Mouse (Mus musculus): ENCODE measurements around the gene Synj2.

Synj2 gene

DNA sequence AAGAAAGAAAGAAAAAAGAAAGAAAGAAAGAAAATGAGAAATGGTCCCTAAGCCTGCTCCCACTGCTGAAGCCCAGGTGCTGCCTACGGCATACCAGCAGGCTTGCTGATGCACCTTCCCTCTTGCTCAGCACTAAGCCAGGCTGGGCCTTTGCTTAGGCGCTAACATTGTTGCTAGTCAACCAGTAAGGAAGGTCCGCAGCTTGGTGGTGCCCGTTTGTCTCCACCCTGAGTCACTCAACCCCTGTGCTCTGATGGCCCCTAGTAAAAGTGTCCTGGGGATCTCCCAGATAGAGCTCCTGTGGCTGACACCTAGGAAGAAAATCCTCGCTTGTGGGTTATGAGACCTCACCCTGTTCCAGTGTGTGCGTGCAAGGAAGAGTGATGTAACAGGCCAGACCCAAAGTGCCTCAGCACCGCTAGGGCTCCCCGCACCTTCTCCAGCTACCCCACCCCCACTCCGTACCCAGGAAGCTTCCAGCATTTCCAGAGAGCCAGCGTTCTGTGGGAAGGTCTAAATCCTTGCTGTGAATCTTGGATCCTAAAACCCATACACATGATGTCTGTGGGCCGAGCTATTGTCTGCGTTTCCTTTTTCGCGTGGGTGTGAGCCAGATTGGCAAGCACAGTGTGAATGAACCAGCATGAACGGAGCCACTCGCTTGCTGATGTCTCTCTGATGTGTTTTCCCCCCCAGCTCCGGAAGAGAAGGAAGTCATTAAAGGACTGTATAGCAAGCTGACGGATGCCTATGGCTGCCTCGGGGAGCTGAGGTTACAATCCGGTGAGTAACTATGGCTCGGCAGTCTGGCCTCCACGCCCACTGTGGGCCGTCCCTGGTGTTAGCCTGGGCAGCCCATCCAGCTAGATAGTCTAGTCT is 34.3 kb downstream of the Synj2 start:
- DNase-seq (ENCODE audit: low spot score in 2 of 2) = peak; percentile 81 to 88

DNA sequence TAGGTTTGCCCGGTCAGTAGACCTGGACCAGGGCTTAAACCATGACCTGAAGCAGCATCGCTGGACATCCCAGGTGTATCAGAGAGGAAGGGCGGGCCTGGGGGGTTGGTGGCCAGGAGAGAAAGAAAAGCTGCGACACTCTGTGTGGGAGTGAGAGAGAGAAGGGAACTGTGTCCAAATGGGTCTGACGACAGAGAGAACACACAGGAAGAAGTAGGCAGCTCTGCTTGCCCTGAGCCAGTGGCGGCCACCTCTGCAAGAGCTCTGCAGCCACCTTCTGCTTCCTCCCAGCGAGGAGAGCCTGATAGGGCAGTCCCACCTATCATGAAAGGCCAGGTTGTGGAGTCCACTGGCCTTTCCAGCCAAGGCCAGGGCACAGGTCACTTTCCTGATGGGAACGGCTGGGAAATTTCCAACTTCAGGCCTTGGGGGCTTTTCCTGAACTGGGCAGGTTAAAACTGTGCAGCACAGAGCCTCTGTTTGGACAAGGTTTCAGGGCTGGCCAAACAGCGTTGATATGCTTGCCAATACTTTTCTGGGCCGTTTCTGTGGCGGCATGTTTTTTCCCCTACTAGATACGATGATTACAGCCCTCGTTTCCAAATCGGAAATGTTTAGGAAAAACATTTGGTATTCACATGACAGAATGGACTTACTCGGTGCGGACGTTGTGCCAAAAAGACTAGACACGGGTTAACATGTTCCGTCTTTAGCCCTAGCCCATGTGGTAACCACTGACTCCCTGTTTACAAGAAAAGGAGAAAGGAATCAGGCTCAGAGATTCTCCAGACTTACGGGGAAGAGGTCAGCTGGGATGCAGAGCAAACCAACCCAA is 35.4 kb downstream of the Synj2 start:
- peak; percentile 57 to 64 for DNase-seq (ENCODE audit: low spot score in 2 of 2)

DNA sequence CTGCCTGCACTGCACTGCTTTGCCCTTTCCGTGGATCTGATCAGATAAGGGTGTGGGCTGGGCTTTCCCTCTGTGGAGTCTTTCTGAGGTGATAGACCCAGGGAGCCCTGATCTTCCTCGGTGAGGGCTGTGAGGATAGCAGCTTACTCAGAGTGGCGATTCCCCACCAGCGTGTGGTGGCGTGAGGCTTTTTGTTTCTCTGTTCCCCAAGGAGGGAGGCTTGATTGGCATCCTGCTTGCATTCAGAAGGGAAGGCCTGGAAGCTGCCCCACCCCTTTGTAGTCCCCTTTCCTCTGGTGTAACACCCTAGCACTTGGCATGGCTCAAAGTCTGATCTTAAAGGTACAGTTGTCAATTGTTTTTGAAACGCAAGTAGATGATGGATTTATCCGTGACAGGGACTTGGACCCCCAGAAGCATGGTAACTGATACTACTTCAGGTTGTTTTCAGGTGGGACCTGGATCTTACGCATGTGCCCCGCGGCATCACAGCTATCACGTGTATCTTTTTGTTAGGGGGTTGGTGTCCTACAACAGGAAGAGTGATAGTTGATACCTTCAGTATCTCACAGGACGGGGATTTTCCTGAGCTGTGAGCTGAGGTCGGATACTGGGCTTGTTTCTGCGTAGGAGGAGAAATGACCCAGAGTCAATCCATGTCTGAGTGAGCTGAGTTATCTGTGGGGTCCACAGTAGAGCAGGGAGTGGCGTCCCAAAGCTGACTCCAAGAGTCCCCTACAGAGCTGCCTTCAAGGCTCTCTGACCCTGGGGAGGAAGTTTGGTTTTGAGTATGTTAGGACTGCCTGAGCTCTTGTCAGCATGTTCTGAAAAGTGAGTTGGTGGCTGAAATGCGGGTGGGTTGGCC is 36.2 kb downstream of the Synj2 start:
- DNase-seq (ENCODE audit: low spot score in 2 of 2) = peak in 1 of 2 experiments; percentile 28

DNA sequence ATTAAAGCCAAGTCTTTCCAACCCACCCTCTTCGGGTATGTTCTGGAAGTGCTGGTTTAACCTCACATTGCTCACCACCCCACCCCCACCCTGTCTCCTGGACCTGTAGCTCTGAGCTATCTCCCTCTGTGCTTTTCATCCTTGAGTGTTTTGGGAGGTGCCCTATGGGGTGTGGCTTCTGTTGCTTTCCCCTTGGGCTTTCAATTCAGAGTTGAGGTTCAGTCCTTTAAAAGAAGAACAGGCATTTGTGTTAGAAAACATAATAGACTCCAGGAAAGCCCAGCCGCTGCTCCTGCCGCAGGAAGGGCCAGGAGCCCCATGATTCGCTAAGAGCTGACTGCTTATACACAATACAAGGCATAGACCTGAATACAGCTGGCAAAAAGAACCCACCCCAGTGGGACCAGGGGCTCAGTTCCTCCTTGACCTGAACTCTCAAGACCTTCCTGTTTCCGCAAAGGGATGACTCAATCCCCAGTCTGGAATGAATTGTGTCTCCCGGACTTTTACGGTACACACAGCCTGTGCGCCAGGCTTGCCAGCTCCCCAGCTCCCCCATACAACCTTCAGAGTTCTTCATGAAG is 36.9 kb downstream of the Synj2 start:
- DNase-seq (ENCODE audit: low spot score in 2 of 2) = no peak

DNA sequence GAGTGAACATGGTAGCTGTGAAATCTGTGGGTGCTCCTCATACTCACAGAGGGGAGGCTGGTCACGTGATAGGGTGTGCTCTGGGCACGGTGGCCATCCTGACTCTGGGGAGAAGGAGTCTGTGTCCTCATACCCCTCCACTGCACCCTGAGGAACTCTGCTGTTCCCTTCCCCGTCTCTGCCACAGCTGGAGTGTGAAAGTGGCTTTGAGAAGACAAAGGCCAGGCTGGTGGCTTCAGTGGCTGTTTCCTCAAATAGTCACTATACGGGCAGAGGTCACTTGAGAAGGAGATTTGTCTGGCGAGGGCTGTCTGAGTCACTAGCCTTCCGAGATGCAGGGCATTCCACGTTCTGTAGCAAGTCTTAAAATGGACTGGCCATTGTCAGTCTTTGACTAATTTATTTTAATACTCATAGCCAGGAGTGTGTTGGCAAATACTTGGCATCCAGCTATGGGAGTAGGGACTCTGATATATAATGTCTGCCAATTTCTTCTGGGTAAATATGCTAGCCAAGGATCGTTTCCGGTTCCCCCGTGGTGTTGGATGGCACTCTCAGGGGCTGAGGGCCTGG is 37.5 kb downstream of the Synj2 start:
- no peak for DNase-seq (ENCODE audit: low spot score in 2 of 2)

DNA sequence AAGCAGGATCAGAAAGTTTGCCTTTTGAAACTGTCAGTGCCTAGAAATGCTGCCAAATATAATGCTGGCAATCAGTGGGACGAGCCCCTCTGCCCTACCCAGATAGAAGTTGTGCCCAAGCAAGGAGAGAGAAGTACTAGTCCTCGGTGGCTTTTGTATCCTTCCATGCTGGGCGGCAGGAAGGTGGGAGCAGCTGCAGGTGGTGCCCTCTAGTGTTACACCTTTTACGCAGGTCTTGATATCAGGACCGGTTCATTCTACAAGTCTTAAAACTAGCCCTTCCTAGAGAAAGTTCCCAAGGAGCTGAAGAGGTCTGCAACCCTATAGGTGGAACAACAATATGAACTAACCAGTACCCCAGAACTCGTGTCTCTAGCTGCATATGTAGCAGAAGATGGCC is 39.8 kb downstream of the Synj2 start:
- DNase-seq (ENCODE audit: low spot score in 2 of 2) = no peak

DNA sequence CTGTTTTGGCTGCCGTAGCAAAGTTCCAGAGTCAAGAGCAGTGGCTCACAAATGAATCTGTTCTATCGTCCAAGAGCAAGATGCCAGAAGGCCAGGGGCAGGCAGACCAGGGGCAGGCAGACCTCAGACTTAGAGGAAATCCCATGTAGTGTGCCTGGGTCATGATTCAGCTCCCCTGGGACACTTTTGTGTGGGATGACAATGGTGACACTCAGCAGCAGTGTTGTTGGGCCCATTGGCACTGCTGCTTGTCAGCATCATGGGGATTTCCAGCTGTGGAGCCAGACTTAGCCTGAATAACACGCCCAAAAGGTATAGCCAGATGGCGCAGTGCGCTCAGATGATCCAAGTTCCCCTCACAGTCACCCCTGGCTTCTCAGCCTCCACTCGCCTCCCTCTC is 42.1 kb downstream of the Synj2 start:
- DNase-seq (ENCODE audit: low spot score in 2 of 2) = no peak

DNA sequence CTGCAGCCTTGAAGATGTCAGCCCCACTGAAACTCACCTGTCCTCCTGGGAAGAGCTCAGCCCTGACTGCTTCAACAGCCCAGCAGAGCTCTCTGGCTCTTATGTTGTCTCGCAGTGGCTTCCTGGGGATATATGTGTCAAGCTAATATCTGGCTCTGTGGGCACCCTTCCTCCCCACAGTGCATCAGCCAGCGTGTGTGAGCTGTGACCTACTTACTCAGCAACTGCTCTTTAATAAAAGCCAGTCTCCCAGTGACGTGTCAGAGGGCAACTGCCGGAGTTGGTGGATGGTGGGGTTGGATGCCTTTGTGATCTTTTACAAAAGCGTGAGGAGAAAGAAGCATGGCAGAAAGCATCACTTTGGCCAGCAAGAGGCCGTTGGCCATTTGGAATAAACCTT is 42.8 kb downstream of the Synj2 start:
- DNase-seq (ENCODE audit: low spot score in 2 of 2) = no peak

DNA sequence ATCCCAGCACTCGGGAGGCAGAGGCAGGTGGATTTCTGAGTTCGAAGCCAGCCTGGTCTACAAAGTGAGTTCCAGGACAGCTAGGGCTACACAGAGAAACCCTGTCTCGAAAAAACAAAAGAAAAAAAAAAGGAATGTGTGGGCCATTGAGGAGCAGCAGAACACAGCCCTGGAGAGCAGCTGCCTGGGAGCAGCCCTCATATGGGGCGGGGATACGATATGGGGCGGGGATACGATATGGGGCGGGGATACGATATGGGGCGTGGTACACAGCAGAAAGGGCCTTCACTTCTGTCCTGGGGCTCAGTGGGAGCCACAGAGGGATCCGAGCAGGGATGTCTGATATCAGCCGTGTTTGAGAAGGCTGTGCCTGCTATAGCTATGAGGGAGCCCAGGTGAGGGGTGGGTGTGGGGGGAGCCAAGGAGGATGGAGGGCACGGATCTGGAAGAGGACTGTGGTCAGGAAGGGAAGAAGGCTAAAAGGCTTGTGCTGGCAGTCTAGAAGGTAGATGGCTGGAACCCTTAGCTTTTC is 43.7 kb downstream of the Synj2 start:
- DNase-seq (ENCODE audit: low spot score in 2 of 2) = no peak

DNA sequence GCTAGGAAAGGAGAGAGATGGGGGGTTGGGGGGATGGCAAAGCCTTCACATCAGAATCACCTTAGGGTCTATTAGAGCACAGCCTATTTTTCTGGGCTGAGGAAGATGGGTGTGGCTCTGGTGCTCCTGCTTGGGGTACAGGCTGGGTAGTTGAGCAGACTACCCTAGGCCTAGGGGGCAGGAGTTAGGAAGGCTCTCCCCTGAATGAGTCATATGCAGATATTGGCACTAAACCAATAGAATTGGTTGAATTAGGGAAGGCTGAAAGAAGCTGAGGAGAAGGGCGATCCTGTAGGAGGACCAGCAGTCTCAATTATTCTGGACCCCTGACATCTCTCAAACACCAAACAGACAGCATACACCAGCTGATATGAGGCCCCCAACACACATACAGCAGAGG is 44.2 kb downstream of the Synj2 start:
- no peak for DNase-seq (ENCODE audit: low spot score in 2 of 2)

DNA sequence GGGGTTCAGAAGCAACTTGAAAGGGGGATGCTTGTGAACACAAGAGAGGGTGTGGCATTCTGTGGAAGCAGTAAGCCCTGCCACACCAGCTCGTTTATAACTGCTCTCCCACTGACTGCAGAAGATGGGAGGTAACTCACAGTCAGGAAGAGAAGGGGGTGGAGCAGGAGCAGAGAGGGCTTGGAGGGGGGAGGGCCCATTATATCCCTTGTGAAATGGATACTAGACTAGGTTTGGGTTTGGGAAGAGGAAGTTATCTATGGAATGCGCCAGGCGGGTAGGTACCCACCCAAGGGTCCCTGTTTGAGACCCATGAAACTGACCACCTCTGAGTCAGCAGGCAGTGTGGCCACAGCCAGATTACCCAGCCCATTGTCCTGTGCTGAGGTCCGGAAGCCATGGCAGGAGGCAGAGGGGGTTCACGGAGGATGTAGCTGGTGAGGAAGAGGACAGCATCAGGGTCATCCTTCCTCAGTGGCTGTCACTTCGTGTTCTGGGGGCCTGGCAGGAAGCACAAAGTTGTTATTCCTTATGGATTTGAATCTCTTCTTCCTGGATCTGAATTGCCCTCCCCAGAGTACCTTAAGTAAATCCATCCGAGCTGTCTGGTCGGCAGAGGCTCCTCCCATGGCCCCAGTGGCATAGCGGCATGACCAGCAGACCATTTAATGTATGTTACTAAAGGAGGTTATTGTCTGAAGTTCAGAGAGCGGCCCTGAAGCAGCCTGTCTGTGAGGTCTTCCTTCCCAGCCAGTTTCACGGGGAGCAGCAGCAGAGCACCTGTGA is 46.4 kb downstream of the Synj2 start:
- no peak for DNase-seq (ENCODE audit: low spot score in 2 of 2)

DNA sequence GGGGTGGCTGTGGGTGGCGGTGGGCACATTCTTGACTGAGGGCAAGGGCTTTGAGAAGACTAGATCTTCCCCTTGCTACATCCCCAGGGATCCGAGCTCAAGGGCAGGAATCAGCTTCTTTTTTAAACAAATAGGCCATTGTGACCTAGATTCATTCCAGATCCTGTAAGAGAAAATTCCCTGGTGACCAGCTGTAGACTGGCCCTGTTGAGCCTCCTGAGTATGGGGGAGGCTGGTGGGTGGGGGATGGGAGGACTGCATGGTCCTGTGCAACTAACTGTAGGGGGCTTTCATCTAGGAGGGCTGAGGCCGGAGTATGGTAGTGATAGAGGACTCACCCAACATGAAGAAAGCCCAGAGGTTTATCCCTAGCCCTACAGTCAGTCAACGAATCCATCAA is 47.0 kb downstream of the Synj2 start:
- no peak for DNase-seq (ENCODE audit: low spot score in 2 of 2)

DNA sequence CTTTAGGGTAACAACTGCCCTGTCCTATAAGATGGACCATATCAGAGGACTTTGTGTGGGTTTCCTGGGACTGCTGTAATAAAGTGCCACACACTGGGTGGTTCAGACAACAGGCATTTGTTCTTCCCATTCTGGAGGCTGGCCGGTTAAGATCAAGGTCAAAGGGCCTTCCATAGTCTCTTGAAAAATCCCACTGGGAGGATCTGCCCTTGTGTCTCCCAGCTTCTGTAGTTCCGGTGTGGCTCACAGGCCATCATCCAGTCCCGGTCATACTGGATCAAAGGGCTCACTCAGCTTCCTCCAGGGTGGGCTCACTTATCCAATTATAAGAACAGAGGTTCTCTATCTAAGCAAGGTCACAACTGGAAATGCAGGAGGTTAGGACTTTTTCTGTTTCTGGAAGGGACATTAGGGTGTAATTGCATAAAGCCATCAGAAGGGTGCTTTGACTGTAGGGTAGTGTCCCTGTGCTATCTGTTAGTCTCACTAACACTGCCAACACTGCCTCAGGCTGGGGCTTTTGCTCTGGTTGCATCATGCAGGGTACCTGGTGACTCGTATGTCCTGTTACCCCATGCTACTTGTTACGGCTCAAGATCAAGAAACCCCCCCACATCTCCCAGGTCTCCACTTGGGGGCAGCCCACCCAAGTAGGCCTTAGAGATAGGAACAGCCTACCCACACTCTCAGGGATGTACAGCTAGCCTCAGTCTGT is 51.9 kb downstream of the Synj2 start:
- DNase-seq (ENCODE audit: low spot score in 2 of 2) = no peak

DNA sequence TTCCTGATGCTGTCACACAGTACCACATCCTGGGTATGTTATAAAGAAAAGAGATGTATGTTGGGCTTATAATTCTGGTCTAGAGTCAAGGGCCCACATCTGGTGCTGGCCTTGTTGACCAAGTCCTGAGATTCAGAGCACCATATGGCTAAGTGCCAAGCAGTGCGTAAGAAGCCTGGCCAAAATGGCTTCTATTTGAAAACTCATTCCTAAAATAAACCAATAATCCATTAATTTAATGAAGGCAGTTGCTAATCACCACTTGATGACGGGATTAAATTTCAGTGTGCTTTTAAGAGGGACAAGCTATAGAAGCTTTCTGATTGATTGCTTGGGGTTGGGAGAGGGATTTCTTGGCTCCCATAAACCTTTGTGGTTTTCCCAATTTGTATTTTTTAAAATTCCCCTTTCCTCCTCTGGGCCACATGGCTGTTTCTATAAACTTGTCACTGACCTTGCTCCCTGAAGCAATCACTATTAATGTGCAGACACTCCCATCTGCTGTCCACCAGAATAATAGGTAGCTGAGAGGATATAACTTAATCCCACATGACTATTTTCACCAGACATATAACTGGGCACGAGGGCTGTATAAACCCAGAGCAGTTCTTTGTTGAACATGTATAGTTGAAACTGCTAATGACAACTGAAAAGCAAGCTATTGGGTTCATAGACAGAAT is 52.6 kb downstream of the Synj2 start:
- DNase-seq (ENCODE audit: low spot score in 2 of 2) = no peak

DNA sequence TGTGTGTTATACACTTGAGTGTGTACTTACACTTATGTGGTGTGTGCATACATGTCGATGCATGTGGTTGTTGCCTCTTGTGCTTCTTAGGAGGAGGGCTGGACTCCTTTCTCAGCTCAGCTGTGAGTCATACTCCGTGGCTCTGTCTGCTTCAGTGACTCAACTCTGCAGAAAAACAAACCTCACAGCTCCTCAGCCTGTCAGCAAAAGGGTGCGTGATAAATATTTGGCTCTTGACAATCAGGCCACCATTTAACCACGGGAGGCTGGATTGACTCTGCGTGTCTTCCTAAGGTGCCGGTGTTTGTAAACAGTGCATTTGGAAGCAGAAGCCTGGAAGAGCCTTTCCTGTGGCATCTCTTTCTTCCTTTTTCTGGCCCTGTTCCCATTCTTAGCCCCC is 53.5 kb downstream of the Synj2 start:
- peak in 1 of 2 experiments; percentile 37 for DNase-seq (ENCODE audit: low spot score in 2 of 2)

DNA sequence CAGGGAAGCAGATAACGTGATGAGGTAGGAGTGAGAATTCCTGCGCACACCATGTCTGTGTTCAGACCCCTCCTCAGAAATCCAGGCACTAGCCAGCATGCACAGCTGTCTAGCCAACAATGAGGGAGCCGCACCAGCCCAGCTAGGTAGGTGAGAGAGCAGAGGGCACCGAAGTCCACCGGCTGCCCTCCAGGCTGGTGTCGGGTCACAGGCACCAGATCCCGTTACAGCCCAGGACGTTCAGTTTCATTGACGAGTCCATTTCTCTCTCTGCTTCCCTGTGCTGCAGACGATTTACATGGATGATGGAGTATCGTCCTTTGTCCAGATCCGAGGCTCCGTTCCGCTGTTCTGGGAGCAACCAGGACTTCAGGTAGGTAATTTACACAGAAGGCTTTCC is 55.5 kb downstream of the Synj2 start:
- no peak for DNase-seq (ENCODE audit: low spot score in 2 of 2)

DNA sequence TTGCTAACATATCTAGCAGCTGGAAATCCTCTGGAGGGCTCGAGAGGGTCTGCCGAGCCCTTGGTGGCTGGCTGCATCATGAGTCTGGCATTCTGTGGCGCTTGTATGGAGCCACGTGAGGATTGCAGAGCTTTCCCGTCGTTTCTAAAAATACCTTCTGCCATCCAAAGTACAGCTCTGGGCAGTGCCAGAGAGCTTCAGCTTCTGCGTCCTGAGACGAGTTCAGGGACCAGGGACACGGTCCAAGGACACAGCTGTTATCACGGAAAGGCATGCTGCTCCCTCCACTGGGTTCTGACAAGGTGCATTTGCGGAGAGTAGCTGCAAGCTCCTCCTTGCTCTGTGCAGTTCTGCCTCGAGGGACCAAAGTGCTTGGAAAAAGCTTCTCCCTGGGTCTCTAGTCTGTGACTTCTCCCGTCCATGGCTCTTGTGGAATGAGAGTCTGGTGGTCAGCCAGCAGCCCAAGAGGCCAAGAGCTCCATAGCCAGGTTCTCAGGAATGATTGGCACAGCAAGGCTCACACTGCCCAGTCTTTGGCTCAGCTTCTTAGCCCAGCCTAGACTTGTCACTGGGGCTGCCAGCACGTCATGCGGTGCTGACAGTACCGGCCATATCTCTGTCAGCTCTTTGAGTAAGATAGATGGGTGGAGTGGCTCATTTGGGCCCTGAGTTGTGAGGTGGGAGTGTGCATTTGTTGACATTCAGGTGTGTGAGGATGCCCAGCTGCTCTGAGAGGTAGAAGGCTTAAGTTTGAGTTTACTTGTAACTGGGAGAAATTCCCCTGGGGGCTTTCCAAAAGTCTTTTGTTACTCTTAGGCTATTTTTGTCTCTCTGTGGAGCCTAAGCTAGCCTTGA is 56.5 kb downstream of the Synj2 start:
- DNase-seq (ENCODE audit: low spot score in 2 of 2) = no peak

DNA sequence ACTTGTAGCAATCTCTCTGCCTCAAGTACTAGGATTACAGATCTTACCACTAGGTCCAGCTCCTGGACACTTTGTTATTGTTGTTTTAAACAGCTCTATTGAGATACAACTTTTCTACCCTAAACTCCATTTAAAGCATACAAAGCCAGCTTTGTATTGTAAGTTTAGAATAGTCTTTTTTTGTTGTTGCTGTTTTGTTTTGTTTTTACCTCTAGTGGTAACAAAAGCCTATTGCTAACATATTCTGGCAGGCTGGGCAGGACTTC is 57.1 kb downstream of the Synj2 start:
- DNase-seq (ENCODE audit: low spot score in 2 of 2) = no peak
